Mouse (Mus musculus): ENCODE measurements around the gene Irgm1.
"Not testable (repeated sequence)": the region's sequence is repeated elsewhere in the genome, so short reads cannot be mapped to it uniquely, and the experiment has no call there.

The Irgm1 gene

DNA sequence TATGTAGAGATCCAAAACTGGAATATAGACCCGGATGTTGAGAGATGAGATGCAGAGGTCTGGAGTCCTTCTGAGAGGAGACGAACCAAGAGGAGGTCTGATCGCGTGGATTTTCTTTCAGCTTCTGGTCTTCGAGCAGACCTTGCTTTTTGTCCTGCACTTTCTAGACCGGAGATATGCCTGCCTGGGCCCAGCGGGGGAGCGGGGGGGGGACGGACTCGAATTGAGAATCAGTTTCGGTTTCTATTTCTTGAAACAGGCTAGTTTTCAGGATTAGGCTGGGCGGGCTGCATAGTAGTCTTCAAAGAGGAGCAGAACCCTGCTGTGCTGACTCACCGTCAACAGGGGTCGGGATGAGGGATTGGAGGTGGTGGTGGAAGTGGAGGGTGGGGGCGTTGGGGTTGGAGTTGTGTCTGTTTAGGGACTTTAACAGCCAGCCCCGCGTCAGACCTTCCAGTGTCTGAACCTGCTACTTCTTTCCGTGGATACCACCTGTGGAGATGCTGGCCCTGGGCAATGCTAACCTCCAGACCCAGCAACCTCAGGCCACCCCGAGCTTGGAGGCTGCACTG, at the start of gene Irgm1:
Irgm1 (minus strand) TSS at position 483 of the 572 bp plus-strand sequence.
- in situ Hi-C loops (cut with MboI; ENCODE audit: low sequenced_read_pairs) = loop anchor here (25.0 kb wide), 2 partner anchors 216 to 391 kb away; partner anchors contain the start of gene Ifi47

GRCm38 (mm10) chr11:48918380-48918779, 46.9 kb upstream of the Irgm1 start:
- in situ Hi-C loops (cut with MboI; ENCODE audit: low sequenced_read_pairs) = no loop called here

GRCm38 (mm10) chr11:48913611-48914010, 42.1 kb upstream of the Irgm1 start:
- in situ Hi-C loops (cut with MboI; ENCODE audit: low sequenced_read_pairs) = no loop called here

- in situ Hi-C loops (cut with MboI; ENCODE audit: low sequenced_read_pairs) = no loop called here
These were observed 37.0 kb upstream of the Irgm1 start for GRCm38 (mm10) chr11:48908459-48908858.

DNA sequence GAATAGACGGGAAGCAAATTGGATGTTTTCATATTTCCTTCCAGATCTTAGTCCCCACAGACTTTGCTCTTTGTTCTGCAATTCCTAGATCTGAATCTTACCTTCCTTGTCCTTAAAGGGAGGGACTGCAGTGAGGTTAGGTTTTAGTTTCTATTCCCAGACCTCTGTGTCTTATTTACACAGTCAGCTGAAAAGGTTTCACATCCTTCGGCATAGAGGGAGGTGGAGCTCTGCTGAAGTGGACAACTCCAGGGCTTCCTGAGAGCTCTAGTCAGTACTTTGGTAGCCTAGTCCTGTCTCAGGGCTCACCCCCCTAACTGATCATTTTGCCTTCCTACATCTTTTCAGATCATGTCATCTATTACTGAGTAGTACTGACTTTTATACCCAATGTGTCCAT, 30.5 kb upstream of the Irgm1 start, which contains the start of gene Gm5431:
Gm5431 (minus strand) TSS at position 194 of the 400 bp plus-strand sequence.
- in situ Hi-C loops (cut with MboI; ENCODE audit: low sequenced_read_pairs) = no loop called here

- in situ Hi-C loops (cut with MboI; ENCODE audit: low sequenced_read_pairs) = not testable (repeated sequence)
These were observed 30.1 kb upstream of the Irgm1 start for GRCm38 (mm10) chr11:48901567-48901930.

- in situ Hi-C loops (cut with MboI; ENCODE audit: low sequenced_read_pairs) = not testable (repeated sequence)
These were observed 29.4 kb upstream of the Irgm1 start for GRCm38 (mm10) chr11:48900654-48901566.

GRCm38 (mm10) chr11:48898812-48899431, 27.4 kb upstream of the Irgm1 start:
- in situ Hi-C loops (cut with MboI; ENCODE audit: low sequenced_read_pairs) = no loop called here

DNA sequence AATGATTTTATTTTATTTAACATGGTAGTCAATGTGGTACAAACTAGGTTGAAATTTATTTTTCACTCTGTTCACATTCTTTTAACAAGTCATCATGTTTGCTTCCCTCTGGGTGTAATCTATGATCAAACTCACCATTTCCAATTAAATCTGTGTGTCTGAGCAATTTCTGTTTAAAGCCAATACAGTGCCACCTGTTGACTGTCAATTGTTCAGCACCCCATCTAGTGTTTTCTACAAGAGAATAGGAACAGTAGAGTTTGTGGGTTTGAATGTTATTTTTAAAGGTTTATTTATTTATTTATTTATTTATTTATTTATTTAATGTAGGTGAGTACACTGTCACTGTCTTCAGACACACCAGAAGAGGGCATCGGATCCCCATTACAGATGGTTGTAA, 5.2 kb upstream of the Irgm1 start:
- in situ Hi-C loops (cut with MboI; ENCODE audit: low sequenced_read_pairs) = no loop called here

- in situ Hi-C loops (cut with MboI; ENCODE audit: low sequenced_read_pairs) = not testable (repeated sequence)
These were observed 3.9 kb upstream of the Irgm1 start for GRCm38 (mm10) chr11:48875343-48875837.

- in situ Hi-C loops (cut with MboI; ENCODE audit: low sequenced_read_pairs) = loop anchor here (25.0 kb wide), 2 partner anchors 213 to 388 kb away; partner anchors contain the start of gene Ifi47
These were observed 3.0 kb upstream of the Irgm1 start for GRCm38 (mm10) chr11:48874465-48874864.

DNA sequence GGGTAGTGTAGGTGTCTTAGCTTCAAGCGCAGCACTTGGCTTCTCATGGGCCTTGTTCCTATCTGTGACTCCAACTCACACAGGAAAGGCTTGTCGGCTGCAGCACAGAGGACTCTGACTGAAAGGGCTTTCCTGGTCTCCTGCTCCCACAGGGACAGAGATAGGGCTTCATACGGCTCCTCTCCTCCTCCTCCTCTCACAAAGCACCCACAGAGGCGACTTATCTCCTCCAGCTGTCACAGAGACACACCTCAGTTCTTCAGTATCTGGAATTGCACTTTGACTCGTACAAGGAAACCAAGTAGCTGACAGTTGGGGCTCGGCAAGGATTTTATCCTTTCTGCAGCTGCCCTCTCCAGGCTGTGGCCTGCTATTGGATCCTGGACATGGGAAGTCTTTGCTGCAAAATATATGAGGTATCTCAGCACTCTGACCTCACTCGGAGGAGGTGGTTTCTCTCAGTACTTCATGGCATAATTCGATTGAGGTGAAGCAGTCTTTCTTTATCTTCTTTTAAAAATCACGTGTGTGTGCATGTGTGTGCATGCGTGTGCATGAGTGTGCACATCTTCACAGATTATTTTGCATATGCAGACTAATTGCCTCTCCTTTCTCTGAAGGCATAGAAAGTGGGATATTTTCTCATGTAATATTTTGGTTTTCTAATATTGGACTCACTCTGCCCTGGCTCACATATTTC, 2.3 kb upstream of the Irgm1 start:
- in situ Hi-C loops (cut with MboI; ENCODE audit: low sequenced_read_pairs) = loop anchor here (25.0 kb wide), 2 partner anchors 214 to 389 kb away; partner anchors contain the start of gene Ifi47

DNA sequence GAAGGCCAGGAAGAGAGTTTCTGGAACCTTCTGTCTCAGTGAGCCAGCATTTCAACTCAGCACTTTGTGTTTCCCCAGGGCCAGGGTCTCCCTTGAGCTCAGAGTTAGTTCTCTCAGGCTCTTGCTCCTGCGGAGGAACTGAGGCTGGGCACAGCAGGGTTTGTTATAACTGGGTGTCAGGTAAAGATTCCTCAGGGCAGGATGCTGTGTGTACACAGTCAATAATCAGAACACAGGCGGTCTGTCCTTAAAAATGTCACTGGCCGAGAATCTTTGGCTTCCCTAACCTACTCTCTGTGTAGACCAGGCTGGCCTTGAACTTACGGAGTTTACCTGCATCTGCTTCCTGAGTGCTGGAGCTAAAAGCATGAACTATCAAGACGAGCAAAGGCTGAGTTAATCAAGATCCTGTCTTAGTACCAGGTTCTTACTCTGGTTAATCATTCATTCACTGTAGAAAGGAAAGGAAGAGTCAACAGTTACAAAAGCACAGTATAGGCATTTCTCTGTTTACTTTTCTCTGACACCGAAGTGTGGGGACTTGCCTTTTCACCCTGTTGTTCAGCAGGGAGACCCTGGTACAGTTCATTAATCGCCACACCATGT, 1.3 kb upstream of the Irgm1 start:
- in situ Hi-C loops (cut with MboI; ENCODE audit: low sequenced_read_pairs) = loop anchor here (25.0 kb wide), 2 partner anchors 215 to 390 kb away; partner anchors contain the start of gene Ifi47

GRCm38 (mm10) chr11:48871817-48872541, 496 bp upstream of the Irgm1 start:
- in situ Hi-C loops (cut with MboI; ENCODE audit: low sequenced_read_pairs) = loop anchor here (25.0 kb wide), 2 partner anchors 215 to 390 kb away; partner anchors contain the start of gene Ifi47

- in situ Hi-C loops (cut with MboI; ENCODE audit: low sequenced_read_pairs) = loop anchor here (25.0 kb wide), 2 partner anchors 217 to 392 kb away; partner anchors contain the start of gene Ifi47
These were observed 702 bp downstream of the Irgm1 start for GRCm38 (mm10) chr11:48870781-48871180.

DNA sequence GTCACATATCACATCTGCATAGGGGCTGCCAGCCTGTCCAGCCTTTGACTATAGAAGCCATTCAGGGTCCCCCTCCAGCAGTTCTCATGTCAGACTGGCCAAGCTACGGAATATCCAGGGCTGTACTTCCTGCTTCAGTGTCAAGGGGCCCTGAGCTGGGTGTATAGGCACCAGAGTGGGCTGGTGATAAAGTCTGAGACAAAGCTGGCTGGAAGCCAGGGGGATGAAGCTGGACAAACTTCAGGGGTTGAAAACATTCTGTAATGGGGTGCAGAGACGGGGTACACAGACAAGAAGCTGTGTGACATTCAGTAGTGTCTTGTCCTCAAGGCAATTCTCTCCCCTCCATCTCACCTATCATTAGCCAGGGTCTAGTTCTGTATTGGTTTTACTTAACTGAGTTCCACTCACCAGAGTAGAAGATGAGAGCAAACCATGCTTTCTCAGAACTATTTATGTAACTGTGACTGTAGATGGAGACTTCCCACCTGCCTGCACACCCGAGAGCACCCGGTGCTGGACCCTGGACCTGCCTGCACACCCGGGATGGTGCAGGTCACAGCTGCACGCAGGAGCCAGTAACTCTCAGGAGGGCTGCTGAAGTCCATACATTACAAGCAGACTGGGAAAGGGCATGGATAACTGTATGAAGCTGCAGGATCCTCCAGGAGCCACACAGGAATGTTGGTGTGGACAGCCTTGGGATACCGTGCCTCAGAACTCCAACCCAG, 1.9 kb downstream of the Irgm1 start:
- in situ Hi-C loops (cut with MboI; ENCODE audit: low sequenced_read_pairs) = loop anchor here (25.0 kb wide), 2 partner anchors 218 to 393 kb away; partner anchors contain the start of gene Ifi47

DNA sequence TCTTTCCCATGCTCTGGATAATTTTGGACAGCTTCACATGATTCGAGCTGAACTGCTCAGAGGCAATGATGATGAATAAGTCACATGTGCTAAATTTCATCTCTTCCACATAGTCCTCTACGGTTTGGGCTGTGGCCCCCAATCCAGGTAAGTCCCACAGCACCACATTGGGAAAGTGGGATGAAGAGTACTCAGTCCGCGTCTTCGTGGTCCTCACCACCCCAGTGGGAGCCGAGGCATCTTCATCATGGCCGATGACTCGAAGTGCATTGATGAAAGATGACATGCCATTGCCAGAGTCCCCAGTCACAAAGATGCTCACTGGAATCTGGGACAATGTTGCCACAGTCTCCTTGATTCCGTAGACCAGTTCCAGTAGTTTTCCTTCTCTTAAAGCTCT, 5.0 kb downstream of the Irgm1 start:
- in situ Hi-C loops (cut with MboI; ENCODE audit: low sequenced_read_pairs) = loop anchor here (25.0 kb wide), 2 partner anchors 221 to 396 kb away; partner anchors contain the start of gene Ifi47

DNA sequence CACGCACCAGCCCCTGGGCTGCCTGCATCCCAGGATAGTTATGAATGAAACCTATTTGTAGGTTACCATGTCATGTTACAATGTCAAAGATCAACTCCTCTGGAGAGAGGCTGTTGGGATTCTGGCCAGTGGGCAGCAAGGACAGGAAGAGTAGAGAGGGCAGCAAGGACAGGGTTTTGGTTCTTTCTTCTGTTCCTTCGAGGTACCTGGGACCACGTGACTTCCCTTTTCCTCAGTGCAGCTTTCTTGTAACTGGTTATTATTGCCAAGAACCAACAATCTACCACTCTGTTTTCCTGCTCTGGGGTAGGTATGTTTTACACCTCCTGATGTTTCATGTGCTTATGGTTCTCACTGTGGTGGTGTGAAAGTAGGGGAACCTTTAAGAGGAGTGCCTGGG, 7.7 kb downstream of the Irgm1 start:
- in situ Hi-C loops (cut with MboI; ENCODE audit: low sequenced_read_pairs) = loop anchor here (25.0 kb wide), 2 partner anchors 223 to 398 kb away; partner anchors contain the start of gene Ifi47
